Mouse (Mus musculus) MEL (cell line): ENCODE measurements at regions not wholly inside any gene's neighbourhood (a gene's known extent, or its start where the extent isn't known, plus 50 kb on each side); places are given as distances from the start of the nearest gene placed in this dataset.

Experiments
- CTCF ChIP-seq, 3 experiments: IDR thresholded peaks in 2 of 3; conservative IDR thresholded peaks in 1 of 3; 2 replicates each; pipeline ENCODE4 v1.5.1; 2011 to 2012; ENCODE audit warnings: low read length in 3 of 3, low read depth in 2 of 3, mild to moderate bottlenecking in 2 of 3, improper control_type of control experiment in 1 of 3, inconsistent platforms in 1 of 3, mixed read lengths in 1 of 3, moderate library complexity in 1 of 3; ENCODE audit not compliant: control insufficient read depth in 1 of 3, insufficient read depth in 1 of 3, poor library complexity in 1 of 3, severe bottlenecking in 1 of 3
- E2F4 ChIP-seq: IDR thresholded peaks from 2 replicates; pipeline ENCODE4 v1.6.1; 2011; ENCODE audit warnings: low read depth, low read length, improper control_type of control experiment, borderline replicate concordance
- EP300 ChIP-seq, 2 experiments: IDR thresholded peaks; 2 replicates each; pipeline ENCODE4 v1.6.1; 2011; ENCODE audit warnings: improper control_type of control experiment in 2 of 2, low read length in 2 of 2, low read depth in 1 of 2, mild to moderate bottlenecking in 1 of 2
- GATA1 ChIP-seq: IDR thresholded peaks from 2 replicates; pipeline ENCODE4 v1.6.1; 2011; ENCODE audit warnings: low read depth, low read length, improper control_type of control experiment
- NRF1 ChIP-seq: IDR thresholded peaks from 2 replicates; pipeline ENCODE4 v1.6.1; 2014; ENCODE audit warnings: low read depth, mild to moderate bottlenecking, inconsistent platforms, low read length, improper control_type of control experiment, moderate library complexity; ENCODE audit not compliant: poor library complexity, insufficient read depth, severe bottlenecking
- POLR2A ChIP-seq, 2 experiments: IDR thresholded peaks; 2 replicates each; pipeline ENCODE4 v1.6.1; 2011 to 2012; ENCODE audit warnings: low read length in 2 of 2, mild to moderate bottlenecking in 2 of 2, control low read depth in 1 of 2, improper control_type of control experiment in 1 of 2, low read depth in 1 of 2, moderate library complexity in 1 of 2; ENCODE audit not compliant: control insufficient read depth in 1 of 2, insufficient read depth in 1 of 2, poor library complexity in 1 of 2
- POLR2AphosphoS2 ChIP-seq: IDR thresholded peaks from 2 replicates; pipeline ENCODE4 v1.6.1; 2011; ENCODE audit warnings: low read length, improper control_type of control experiment
- POLR2AphosphoS5 ChIP-seq: IDR thresholded peaks from 2 replicates; pipeline ENCODE4 v1.6.1; 2012; ENCODE audit warnings: low read depth, borderline replicate concordance, mild to moderate bottlenecking, inconsistent platforms, low read length, moderate library complexity, mixed read lengths
- SIN3A ChIP-seq: IDR thresholded peaks from 2 replicates; pipeline ENCODE4 v1.6.1; 2012; ENCODE audit warnings: low read length, improper control_type of control experiment, inconsistent platforms
- SMC3 ChIP-seq: IDR thresholded peaks from 2 replicates; pipeline ENCODE4 v1.6.1; 2011; ENCODE audit warnings: low read depth, low read length, improper control_type of control experiment
- UBTF ChIP-seq: IDR thresholded peaks from 2 replicates; pipeline ENCODE4 v1.6.1; 2012; ENCODE audit warnings: low read depth, mild to moderate bottlenecking, inconsistent platforms, low read length, improper control_type of control experiment, moderate library complexity, borderline replicate concordance; ENCODE audit not compliant: insufficient read depth
- USF1 ChIP-seq: IDR thresholded peaks from 2 replicates; pipeline ENCODE4 v1.6.1; 2014; ENCODE audit warnings: low read depth, mild to moderate bottlenecking, inconsistent platforms, low read length, improper control_type of control experiment, moderate library complexity
- ZNF384 ChIP-seq: IDR thresholded peaks from 2 replicates; pipeline ENCODE4 v1.6.1; 2012; ENCODE audit warnings: low read depth, mild to moderate bottlenecking, inconsistent platforms, low read length, improper control_type of control experiment

DNA sequence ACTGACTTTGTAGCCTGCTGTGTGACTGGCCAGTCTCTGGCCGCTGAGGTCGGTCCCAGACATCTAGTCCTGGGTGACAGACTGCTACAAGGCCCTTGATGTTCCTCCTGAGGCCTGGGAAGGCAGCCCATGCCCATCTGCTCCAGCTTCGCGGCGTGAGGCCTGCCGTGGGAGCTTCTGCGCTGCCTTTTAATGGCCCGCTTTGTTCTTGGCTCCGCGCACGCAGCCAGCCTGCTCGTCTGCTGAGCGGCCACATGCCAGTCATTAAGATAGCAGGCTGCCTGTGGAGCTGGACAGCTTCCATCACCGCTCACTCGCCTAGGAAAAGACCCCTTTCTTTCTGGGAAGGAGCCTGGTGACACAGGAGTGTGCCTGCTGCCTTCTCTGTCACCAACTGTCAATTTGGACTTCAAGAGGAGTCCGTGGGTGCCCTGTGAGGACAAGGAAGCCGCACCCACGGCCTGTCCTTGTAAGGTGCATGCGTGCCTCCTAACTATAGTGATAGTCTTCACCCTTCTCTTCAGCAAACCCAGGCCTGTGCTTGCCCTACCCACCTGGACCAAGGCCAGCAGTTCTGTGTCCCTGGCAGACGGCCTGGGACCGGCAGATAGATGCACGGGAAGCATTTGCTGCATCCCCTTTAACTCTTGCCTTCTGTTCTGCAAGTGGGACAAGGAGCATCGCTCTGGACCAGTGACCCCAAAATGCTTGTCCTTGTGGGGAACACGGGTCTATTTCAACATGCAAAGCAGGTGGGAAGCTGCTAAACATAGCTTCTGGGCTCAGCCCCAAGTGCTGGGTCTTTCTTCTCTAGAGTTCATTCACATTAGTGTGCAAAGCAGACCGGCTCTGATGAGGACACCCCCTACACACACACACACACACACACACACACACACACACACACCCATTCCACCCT is 88.6 kb downstream of the Sik1 start:
- TF ChIP-seq CTCF (IDR thresholded peaks at IDR 0.05 in 2 of 3, conservative IDR thresholded peaks at IDR 0.05 in 1 of 3; ENCODE audit: control insufficient read depth in 1 of 3, insufficient read depth in 1 of 3, low read depth in 2 of 3, low read length in 3 of 3, poor library complexity in 1 of 3, severe bottlenecking in 1 of 3) (no peak), POLR2AphosphoS2 (no peak), POLR2A (IDR thresholded peaks at IDR 0.05; ENCODE audit: control insufficient read depth in 1 of 2, insufficient read depth in 1 of 2, low read depth in 1 of 2, low read length in 2 of 2, poor library complexity in 1 of 2) (no peak), E2F4 (no peak), ZNF384 (no peak), NRF1 (no peak), EP300 (IDR thresholded peaks at IDR 0.05; ENCODE audit: low read depth in 1 of 2, low read length in 2 of 2) (no peak), UBTF (no peak), SIN3A (no peak), POLR2AphosphoS5 (no peak), GATA1 (no peak), SMC3 (no peak), USF1 (no peak)
